Mouse (Mus musculus): ENCODE data around the gene Atp9a. TPM values are rescaled to one million over a fixed set of nuclear protein-coding genes. Genes with fewer than 3 reads are reported as not detected.

Gene Atp9a
- polyA plus RNA-seq, 1 experiment from 2014 or later, result 85.0 TPM

GRCm38 (mm10) chr2:168681531-168681930 lies 60.7 kb downstream of the Atp9a start:
- no peak for ATAC-seq
- Histone ChIP-seq H3K27me3 (replicated peaks; ENCODE audit: control insufficient read depth, insufficient read depth, low read length) (no peaks in the 10 kb centered on the region), H3K9me3 (ENCODE audit: control insufficient read depth, low read length) (no peaks in the 10 kb centered on the region), H3K4me2 (ENCODE audit: low read length) (no peak overlapping the region), H3K4me1 (ENCODE audit: control insufficient read depth, insufficient read depth, low read depth, low read length) (peaks cover 13% of the 10 kb centered on the region), H3K27ac (ENCODE audit: low read depth, low read length) (no peak overlapping the region), H3K36me3 (ENCODE audit: control insufficient read depth, insufficient read depth, low read length) (peaks cover 15% of the 10 kb centered on the region), H3K9ac (ENCODE audit: low read depth, low read length) (no peak overlapping the region), H3K4me3 (ENCODE audit: low read length) (no peak overlapping the region)
- 90% methylated on average over 9 of the region's 9 CpGs for WGBS

GRCm38 (mm10) chr2:168679381-168680199 lies 62.6 kb downstream of the Atp9a start:
- Histone ChIP-seq H3K36me3 (ENCODE audit: control insufficient read depth, insufficient read depth, low read length) (peaks cover 20% of the 10 kb centered on the region), H3K4me1 (ENCODE audit: control insufficient read depth, insufficient read depth, low read depth, low read length) (peaks cover 13% of the 10 kb centered on the region), H3K4me2 (ENCODE audit: low read length) (0 out of 2 replicates have a peak overlapping the region, but pooled peaks have one; percentile 1), H3K9me3 (ENCODE audit: control insufficient read depth, low read length) (no peaks in the 10 kb centered on the region), H3K4me3 (ENCODE audit: low read length) (no peak overlapping the region), H3K9ac (ENCODE audit: low read depth, low read length) (no peak overlapping the region), H3K27ac (ENCODE audit: low read depth, low read length) (peak overlapping the region; percentile 80), H3K27me3 (replicated peaks; ENCODE audit: control insufficient read depth, insufficient read depth, low read length) (no peaks in the 10 kb centered on the region)
- 28% methylated on average over 19 of the region's 19 CpGs for WGBS
- ATAC-seq, result peak; percentile 54

GRCm38 (mm10) chr2:168678662-168679294 lies 63.4 kb downstream of the Atp9a start:
- Histone ChIP-seq H3K27me3 (replicated peaks; ENCODE audit: control insufficient read depth, insufficient read depth, low read length) (no peaks in the 10 kb centered on the region), H3K4me1 (ENCODE audit: control insufficient read depth, insufficient read depth, low read depth, low read length) (peaks cover 13% of the 10 kb centered on the region), H3K9me3 (ENCODE audit: control insufficient read depth, low read length) (no peaks in the 10 kb centered on the region), H3K4me2 (ENCODE audit: low read length) (0 out of 2 replicates have a peak overlapping the region, but pooled peaks have one; percentile 1), H3K36me3 (ENCODE audit: control insufficient read depth, insufficient read depth, low read length) (peaks cover 25% of the 10 kb centered on the region), H3K27ac (ENCODE audit: low read depth, low read length) (peak overlapping the region; percentile 80), H3K4me3 (ENCODE audit: low read length) (no peak overlapping the region), H3K9ac (ENCODE audit: low read depth, low read length) (no peak overlapping the region)
- peak; percentile 92 for ATAC-seq
- WGBS, result 37% methylated on average over 15 of the region's 15 CpGs

- 22% methylated on average over 9 of the region's 9 CpGs for WGBS
- no peak overlapping the region for H3K9ac ChIP-seq (ENCODE audit: low read depth, low read length)
- H3K4me3 ChIP-seq (ENCODE audit: low read length), result no peak overlapping the region
- H3K27ac ChIP-seq (ENCODE audit: low read depth, low read length), result peak overlapping the region; percentile 80
- no peak overlapping the region for H3K4me2 ChIP-seq (ENCODE audit: low read length)
- H3K9me3 ChIP-seq (ENCODE audit: control insufficient read depth, low read length), result no peaks in the 10 kb centered on the region
- H3K27me3 ChIP-seq (replicated peaks; ENCODE audit: control insufficient read depth, insufficient read depth, low read length), result no peaks in the 10 kb centered on the region
- ATAC-seq, result peak; percentile 60
- H3K36me3 ChIP-seq (ENCODE audit: control insufficient read depth, insufficient read depth, low read length), result peaks cover 31% of the 10 kb centered on the region
- H3K4me1 ChIP-seq (ENCODE audit: control insufficient read depth, insufficient read depth, low read depth, low read length), result peaks cover 13% of the 10 kb centered on the region
Observed at GRCm38 (mm10) chr2:168677650-168678049, 64.6 kb downstream of the Atp9a start.

GRCm38 (mm10) chr2:168671724-168672123 lies 70.5 kb downstream of the Atp9a start:
- no peaks in the 10 kb centered on the region for H3K9me3 ChIP-seq (ENCODE audit: control insufficient read depth, low read length)
- no peak overlapping the region for H3K9ac ChIP-seq (ENCODE audit: low read depth, low read length)
- H3K27ac ChIP-seq (ENCODE audit: low read depth, low read length), result no peak overlapping the region
- no peaks in the 10 kb centered on the region for H3K27me3 ChIP-seq (replicated peaks; ENCODE audit: control insufficient read depth, insufficient read depth, low read length)
- H3K4me2 ChIP-seq (ENCODE audit: low read length), result no peak overlapping the region
- no peaks in the 10 kb centered on the region for H3K4me1 ChIP-seq (ENCODE audit: control insufficient read depth, insufficient read depth, low read depth, low read length)
- peaks cover 26% of the 10 kb centered on the region for H3K36me3 ChIP-seq (ENCODE audit: control insufficient read depth, insufficient read depth, low read length)
- no peak for ATAC-seq
- WGBS, result 94% methylated on average over 9 of the region's 9 CpGs
- no peak overlapping the region for H3K4me3 ChIP-seq (ENCODE audit: low read length)

- Histone ChIP-seq H3K36me3 (ENCODE audit: control insufficient read depth, insufficient read depth, low read length) (peaks cover 28% of the 10 kb centered on the region), H3K4me2 (ENCODE audit: low read length) (no peak overlapping the region), H3K4me1 (ENCODE audit: control insufficient read depth, insufficient read depth, low read depth, low read length) (no peaks in the 10 kb centered on the region), H3K4me3 (ENCODE audit: low read length) (no peak overlapping the region), H3K9me3 (ENCODE audit: control insufficient read depth, low read length) (no peaks in the 10 kb centered on the region), H3K9ac (ENCODE audit: low read depth, low read length) (no peak overlapping the region), H3K27ac (ENCODE audit: low read depth, low read length) (no peak overlapping the region), H3K27me3 (replicated peaks; ENCODE audit: control insufficient read depth, insufficient read depth, low read length) (no peaks in the 10 kb centered on the region)
- WGBS, result 91% methylated on average over 14 of the region's 14 CpGs
- no peak for ATAC-seq
Observed at GRCm38 (mm10) chr2:168670241-168670640, 72.0 kb downstream of the Atp9a start.

- no peak for ATAC-seq
- no peak overlapping the region for H3K4me2 ChIP-seq (ENCODE audit: low read length)
- H3K9me3 ChIP-seq (ENCODE audit: control insufficient read depth, low read length), result no peaks in the 10 kb centered on the region
- H3K27me3 ChIP-seq (replicated peaks; ENCODE audit: control insufficient read depth, insufficient read depth, low read length), result no peaks in the 10 kb centered on the region
- no peaks in the 10 kb centered on the region for H3K4me1 ChIP-seq (ENCODE audit: control insufficient read depth, insufficient read depth, low read depth, low read length)
- 74% methylated on average over 13 of the region's 13 CpGs for WGBS
- H3K9ac ChIP-seq (ENCODE audit: low read depth, low read length), result no peak overlapping the region
- H3K4me3 ChIP-seq (ENCODE audit: low read length), result no peak overlapping the region
- H3K36me3 ChIP-seq (ENCODE audit: control insufficient read depth, insufficient read depth, low read length), result peaks cover 24% of the 10 kb centered on the region
- no peak overlapping the region for H3K27ac ChIP-seq (ENCODE audit: low read depth, low read length)
Observed at GRCm38 (mm10) chr2:168669762-168670161, 72.4 kb downstream of the Atp9a start.

GRCm38 (mm10) chr2:168667745-168668144 lies 74.5 kb downstream of the Atp9a start:
- no peak overlapping the region for H3K27ac ChIP-seq (ENCODE audit: low read depth, low read length)
- peaks cover 9% of the 10 kb centered on the region for H3K36me3 ChIP-seq (ENCODE audit: control insufficient read depth, insufficient read depth, low read length)
- no peak overlapping the region for H3K4me2 ChIP-seq (ENCODE audit: low read length)
- no peaks in the 10 kb centered on the region for H3K9me3 ChIP-seq (ENCODE audit: control insufficient read depth, low read length)
- no peaks in the 10 kb centered on the region for H3K4me1 ChIP-seq (ENCODE audit: control insufficient read depth, insufficient read depth, low read depth, low read length)
- 86% methylated on average over 13 of the region's 13 CpGs for WGBS
- no peak for ATAC-seq
- no peak overlapping the region for H3K9ac ChIP-seq (ENCODE audit: low read depth, low read length)
- no peak overlapping the region for H3K4me3 ChIP-seq (ENCODE audit: low read length)
- H3K27me3 ChIP-seq (replicated peaks; ENCODE audit: control insufficient read depth, insufficient read depth, low read length), result no peaks in the 10 kb centered on the region

GRCm38 (mm10) chr2:168665680-168666079 lies 76.5 kb downstream of the Atp9a start:
- Histone ChIP-seq H3K9me3 (ENCODE audit: control insufficient read depth, low read length) (no peaks in the 10 kb centered on the region), H3K4me2 (ENCODE audit: low read length) (no peak overlapping the region), H3K4me3 (ENCODE audit: low read length) (no peak overlapping the region), H3K9ac (ENCODE audit: low read depth, low read length) (no peak overlapping the region), H3K27me3 (replicated peaks; ENCODE audit: control insufficient read depth, insufficient read depth, low read length) (no peaks in the 10 kb centered on the region), H3K27ac (ENCODE audit: low read depth, low read length) (no peak overlapping the region), H3K36me3 (ENCODE audit: control insufficient read depth, insufficient read depth, low read length) (peaks cover 12% of the 10 kb centered on the region), H3K4me1 (ENCODE audit: control insufficient read depth, insufficient read depth, low read depth, low read length) (no peaks in the 10 kb centered on the region)
- 95% methylated on average over 4 of the region's 4 CpGs for WGBS
- ATAC-seq, result no peak

All from hindbrain, embryonic 16.5 days (tissue).